Mouse (Mus musculus) layer of hippocampus, postnatal 36 days (tissue): ENCODE results near the gene Ubap2l. TPM values are rescaled to one million over a fixed set of nuclear protein-coding genes. Genes with fewer than 3 reads are reported as not detected.

Experiments
- DNase-seq, 2 experiments: peaks; one replicate each; pipeline ENCODE4 v3.0.0; 2022
- total RNA-seq, 2 experiments: library from RNA; stranded (reverse); gene quantifications; 2 replicates each; pipeline ENCODE4 v1.2.3; 2021

Ubap2l gene
- total RNA-seq, 2 experiments from 2014 or later, result 149 to 181 TPM

- peak in 1 of 2 experiments; percentile 24 for DNase-seq
Measured at GRCm38 (mm10) chr3:90065553-90065952, 13.1 kb upstream of the Ubap2l start.

- no peak for DNase-seq
Measured at GRCm38 (mm10) chr3:90064383-90064782, 12.0 kb upstream of the Ubap2l start.

GRCm38 (mm10) chr3:90062539-90062938, 10.1 kb upstream of the Ubap2l start:
- no peak for DNase-seq

GRCm38 (mm10) chr3:90061549-90061948, 9.1 kb upstream of the Ubap2l start:
- DNase-seq, result no peak

- DNase-seq, result peak in 1 of 2 experiments; percentile 42
Measured at GRCm38 (mm10) chr3:90051441-90052350, 732 bp downstream of the Ubap2l start, which contains the start of gene 4933434E20Rik. TSS of gene 4933434E20Rik (plus strand) at chr3:90051636.

GRCm38 (mm10) chr3:90049691-90050090, 2.7 kb downstream of the Ubap2l start:
- DNase-seq, result no peak

- DNase-seq, result no peak
Measured at GRCm38 (mm10) chr3:90036263-90036662, 16.2 kb downstream of the Ubap2l start.

- DNase-seq, result no peak
Measured at GRCm38 (mm10) chr3:90034653-90035052, 17.8 kb downstream of the Ubap2l start.

GRCm38 (mm10) chr3:90016626-90017025, 35.8 kb downstream of the Ubap2l start:
- no peak for DNase-seq

GRCm38 (mm10) chr3:90010291-90010690, 42.1 kb downstream of the Ubap2l start:
- no peak for DNase-seq

- DNase-seq, result no peak
Measured at GRCm38 (mm10) chr3:90004091-90004796, 48.2 kb downstream of the Ubap2l start.

- no peak for DNase-seq
Measured at GRCm38 (mm10) chr3:89999830-90000229, 52.6 kb downstream of the Ubap2l start.

- no peak for DNase-seq
Measured at GRCm38 (mm10) chr3:89999090-89999489, 53.3 kb downstream of the Ubap2l start.

- DNase-seq, result peak; percentile 93 to 94
Measured at GRCm38 (mm10) chr3:89998612-89999054, 53.8 kb downstream of the Ubap2l start, which contains the start of gene Hax1. TSS of gene Hax1 (minus strand) at chr3:89998780.

GRCm38 (mm10) chr3:89997791-89998495, 54.5 kb downstream of the Ubap2l start:
- peak in 1 of 2 experiments; percentile 11 for DNase-seq

GRCm38 (mm10) chr3:89994807-89995515, 57.5 kb downstream of the Ubap2l start:
- no peak for DNase-seq

- no peak for DNase-seq
Measured at GRCm38 (mm10) chr3:89987822-89988221, 64.6 kb downstream of the Ubap2l start.

- no peak for DNase-seq
Measured at GRCm38 (mm10) chr3:89987211-89987610, 65.2 kb downstream of the Ubap2l start.

- no peak for DNase-seq
Measured at GRCm38 (mm10) chr3:89982426-89982825, 70.0 kb downstream of the Ubap2l start.

GRCm38 (mm10) chr3:89976859-89977258, 75.6 kb downstream of the Ubap2l start:
- DNase-seq, result no peak

GRCm38 (mm10) chr3:89968509-89968908, 83.9 kb downstream of the Ubap2l start:
- no peak for DNase-seq

GRCm38 (mm10) chr3:89966946-89967345, 85.5 kb downstream of the Ubap2l start:
- no peak for DNase-seq
